Mouse (Mus musculus): ENCODE data around the gene Cdh16. TPM values are rescaled to one million over a fixed set of nuclear protein-coding genes. Genes with fewer than 3 reads are reported as not detected.
"Not testable (repeated sequence)": the region's sequence is repeated elsewhere in the genome, so short reads cannot be mapped to it uniquely, and the experiment has no call there.

Cdh16 gene
- not detected in 2 replicates for total RNA-seq (2021)
- long read RNA-seq: 0 reads

GRCm38 (mm10) chr8:104624161-104624560 is at the start of gene Cdh16:
Gene Cdh16 (minus strand): TSS chr8:104624396.
- DNase-seq: no peak

GRCm38 (mm10) chr8:104655614-104656013 is 31.4 kb upstream of the Cdh16 start:
- DNase-seq: no peak

- DNase-seq: no peak
Measured at GRCm38 (mm10) chr8:104654984-104655383, 30.8 kb upstream of the Cdh16 start.

DNA sequence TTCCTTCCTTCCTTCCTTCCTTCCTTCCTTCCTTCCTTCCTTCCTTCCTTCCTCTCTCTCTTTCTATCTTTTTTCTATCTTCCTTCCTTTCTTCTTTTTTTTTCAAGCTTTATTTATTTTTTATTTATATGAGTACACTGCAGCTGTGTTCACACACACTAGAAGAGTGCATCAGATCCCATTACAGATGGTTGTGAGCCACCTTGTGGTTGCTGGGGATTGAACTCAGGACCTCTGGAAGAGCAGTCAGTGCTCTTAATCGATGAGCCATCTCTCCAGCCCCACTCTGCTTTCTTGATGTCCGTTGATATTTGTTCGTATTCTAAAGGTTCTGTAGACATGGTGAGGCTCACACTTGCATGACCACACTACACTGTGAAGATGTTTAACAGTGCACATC is 20.0 kb upstream of the Cdh16 start:
- not testable (repeated sequence) for DNase-seq

GRCm38 (mm10) chr8:104642324-104642654 is 18.1 kb upstream of the Cdh16 start:
- no peak for DNase-seq

GRCm38 (mm10) chr8:104641426-104642323 is 17.5 kb upstream of the Cdh16 start, which contains the start of gene Ciao2b:
Gene Ciao2b (minus strand): TSS chr8:104641965.
- DNase-seq: peak; percentile 89

DNA sequence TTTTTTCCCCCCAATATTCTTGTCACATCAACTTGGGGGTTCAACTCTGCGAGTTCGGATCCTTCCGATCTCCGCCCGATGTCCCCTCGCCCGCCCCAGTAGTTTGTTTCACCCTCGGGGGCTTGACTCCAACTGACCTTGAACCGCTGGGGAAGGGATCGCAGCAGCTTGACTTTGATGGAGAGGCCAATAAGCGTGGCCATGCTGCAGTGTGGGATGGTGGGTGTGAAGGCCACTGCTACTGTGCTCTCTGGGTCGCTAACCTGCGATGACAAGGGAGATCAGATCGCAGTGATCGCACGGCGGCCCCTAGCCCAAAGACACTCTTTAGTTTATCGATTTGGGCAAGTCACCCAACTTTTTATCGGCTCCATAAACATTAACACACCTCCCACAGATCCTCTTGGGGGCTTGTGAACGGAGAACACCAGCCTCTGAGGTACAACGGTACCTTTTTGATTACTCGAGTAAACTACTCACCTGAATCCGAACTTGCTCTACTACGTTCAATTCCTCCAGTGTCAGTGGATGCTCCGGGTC is 16.7 kb upstream of the Cdh16 start:
- DNase-seq: no peak

DNA sequence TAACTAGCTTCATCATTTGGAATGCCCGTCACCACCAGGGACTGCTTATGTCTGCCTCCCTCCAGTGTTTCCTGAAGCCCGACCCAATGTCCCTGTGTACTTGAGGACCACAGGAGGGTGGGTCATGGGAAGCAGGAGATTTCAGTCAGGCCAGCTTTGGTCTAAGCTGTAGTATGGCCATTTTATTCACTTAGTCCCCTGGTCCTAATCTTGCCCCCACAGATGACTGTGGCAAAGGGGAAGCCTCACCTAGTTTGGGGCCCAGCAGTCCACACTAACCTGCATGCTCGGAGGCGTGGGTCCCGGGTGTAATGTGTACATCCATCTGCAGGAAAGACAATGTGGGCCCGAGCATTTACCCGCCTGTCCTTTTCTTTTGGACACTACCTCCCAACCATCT is 16.0 kb upstream of the Cdh16 start:
- DNase-seq: no peak

- no peak for DNase-seq
Measured at GRCm38 (mm10) chr8:104638010-104638409, 13.8 kb upstream of the Cdh16 start.

GRCm38 (mm10) chr8:104635004-104635710 is 11.0 kb upstream of the Cdh16 start:
- DNase-seq: no peak

DNA sequence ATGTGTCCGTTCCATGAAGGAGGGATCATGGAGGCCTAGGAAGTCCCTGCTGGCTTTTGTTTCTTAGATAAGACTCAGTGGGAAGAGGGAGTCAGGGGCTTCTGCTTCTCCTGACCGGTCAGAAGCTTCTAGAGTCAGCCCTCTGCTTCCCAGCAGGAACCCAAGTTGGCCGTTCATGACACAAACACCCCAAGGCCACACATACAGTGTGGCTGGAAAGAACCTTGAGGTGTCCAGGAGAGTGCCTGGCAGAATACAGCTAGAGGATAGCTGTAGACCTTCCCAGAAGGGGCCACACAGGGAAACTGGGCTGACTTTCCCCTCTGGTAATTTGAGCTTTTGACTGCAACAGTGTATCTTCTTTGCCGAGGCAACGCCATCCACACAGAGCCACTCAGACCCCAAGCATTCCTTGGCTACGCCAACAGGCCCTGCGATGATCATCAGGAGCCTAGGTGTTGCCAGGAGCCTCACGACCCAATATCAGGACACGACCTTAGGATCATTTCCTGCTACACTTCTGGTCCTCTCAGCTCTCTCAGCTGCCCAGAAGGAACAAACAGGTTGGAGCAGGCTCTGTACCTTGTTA is 9.1 kb upstream of the Cdh16 start:
- DNase-seq: no peak

DNA sequence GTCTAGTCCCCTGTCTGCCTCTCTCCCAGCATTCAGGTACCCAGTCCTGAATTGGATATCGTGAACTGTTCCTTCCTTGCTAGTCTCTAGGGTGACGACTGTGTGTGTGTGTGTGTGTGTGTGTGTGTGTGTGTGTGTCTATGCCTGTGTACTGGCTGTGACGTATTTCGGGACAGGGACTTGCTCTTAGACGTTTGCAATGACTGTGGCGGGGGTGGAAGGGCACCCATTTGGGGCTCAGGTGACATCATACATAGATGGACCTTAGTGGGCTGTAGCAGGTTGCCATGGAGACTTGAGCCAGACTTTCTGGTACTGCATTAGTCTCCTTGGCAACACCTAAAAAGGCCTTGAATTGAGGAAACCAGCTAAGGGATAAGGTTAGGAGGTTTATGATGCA is 8.3 kb upstream of the Cdh16 start:
- DNase-seq: no peak

- DNase-seq: no peak
Measured at GRCm38 (mm10) chr8:104631975-104632374, 7.8 kb upstream of the Cdh16 start.

- DNase-seq: peak; percentile 62
Measured at GRCm38 (mm10) chr8:104630981-104631663, 6.9 kb upstream of the Cdh16 start, which contains the start of gene Rrad. Gene Rrad (minus strand): TSS chr8:104631327.

- peak; percentile 39 for DNase-seq
Measured at GRCm38 (mm10) chr8:104630574-104630973, 6.4 kb upstream of the Cdh16 start.

DNA sequence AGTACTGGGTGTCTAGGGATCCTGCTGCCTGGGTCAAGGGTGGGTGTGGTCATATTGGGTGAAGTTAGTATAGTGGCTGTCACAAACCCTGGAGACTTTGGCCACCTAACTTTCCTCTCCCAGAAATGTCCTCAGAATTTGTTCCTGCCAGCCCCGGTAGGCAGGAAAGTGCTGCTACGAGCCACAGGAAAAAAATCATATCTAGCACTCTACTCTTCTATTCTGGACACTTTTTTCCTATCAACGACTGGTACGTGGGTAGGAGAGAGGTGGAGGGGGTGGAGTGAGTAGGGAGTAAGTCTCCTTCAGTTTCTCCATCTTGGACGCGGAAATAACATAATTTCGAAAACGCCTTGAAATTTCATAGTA is 5.9 kb upstream of the Cdh16 start:
- DNase-seq: no peak

DNA sequence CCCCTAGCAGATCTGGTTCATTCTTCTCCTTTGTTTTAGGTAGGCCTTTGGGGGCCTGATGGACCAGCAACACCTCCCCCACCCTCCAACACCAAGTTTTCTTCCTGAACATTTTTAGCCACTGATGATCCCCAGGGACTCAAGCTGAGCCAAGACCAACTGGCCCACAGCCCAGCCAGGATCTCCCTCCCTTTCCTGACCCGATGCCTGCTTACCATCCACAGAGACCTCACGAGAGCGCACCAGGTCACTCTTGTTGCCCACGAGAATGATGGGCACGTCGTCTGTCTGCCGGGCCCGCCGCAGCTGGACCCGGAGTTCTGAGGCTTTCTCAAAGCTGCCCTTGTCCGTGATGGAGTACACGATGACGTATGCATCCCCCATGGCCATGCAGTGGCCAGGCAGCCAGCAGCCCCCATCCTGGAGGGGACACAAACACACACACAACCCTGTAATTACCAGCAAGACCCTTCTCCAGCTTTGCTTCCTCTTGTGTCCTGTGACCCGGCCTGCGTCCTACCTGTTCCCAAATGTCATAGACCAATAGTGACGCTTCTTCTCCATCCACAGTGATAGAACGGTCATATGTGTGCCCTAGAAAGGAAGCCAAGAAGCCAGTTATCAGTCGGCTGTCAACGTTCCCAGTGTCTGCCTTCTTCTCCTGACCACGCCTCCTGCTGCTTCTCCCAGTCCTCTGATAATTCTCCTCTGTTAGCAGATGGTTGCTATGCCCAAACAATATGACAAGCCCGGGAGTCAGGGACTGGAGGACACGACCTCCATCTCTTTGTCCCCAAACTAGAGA is 5.3 kb upstream of the Cdh16 start:
- peak; percentile 59 for DNase-seq

GRCm38 (mm10) chr8:104628402-104628801 is 4.2 kb upstream of the Cdh16 start:
- no peak for DNase-seq

- DNase-seq: no peak
Measured at GRCm38 (mm10) chr8:104627065-104627740, 3.0 kb upstream of the Cdh16 start.

DNA sequence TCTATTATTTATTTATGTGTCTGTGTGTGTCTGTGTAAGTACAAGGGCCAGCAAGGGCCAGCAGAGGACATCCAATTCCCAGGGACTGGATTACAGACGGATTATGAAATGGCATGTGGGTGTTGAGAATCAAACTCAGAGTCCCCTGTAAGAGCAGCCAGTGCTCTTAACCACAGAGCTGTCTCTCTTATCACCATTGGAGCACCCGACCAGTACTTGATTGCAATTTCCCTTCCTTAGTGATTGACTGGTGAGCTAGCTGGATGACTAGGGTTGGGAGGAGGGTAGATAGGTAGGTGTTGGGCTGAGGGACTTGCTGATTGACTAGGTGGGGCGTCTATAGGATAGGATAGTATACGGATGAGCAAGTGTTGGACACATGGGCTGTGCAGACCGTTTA is 3.4 kb downstream of the Cdh16 start:
- no peak for DNase-seq

- DNase-seq: no peak
Measured at GRCm38 (mm10) chr8:104613119-104613518, 11.1 kb downstream of the Cdh16 start.
